Mouse (Mus musculus) T-helper 1 cell (primary cell): ENCODE measurements at regions not wholly inside any gene's neighbourhood (a gene's known extent, or its start where the extent isn't known, plus 50 kb on each side); places are given as distances from the start of the nearest gene placed in this dataset.

ENCODE experiments used
- in situ Hi-C: fragments of 300-600 bp; cut with MboI, MseI; formaldehyde crosslinking; loops from one replicate; pipeline ENCODE4 v1.15.1; 2025; ENCODE audit warnings: high pct_unique_total_duplicates

GRCm38 (mm10) chr8:104028626-104029025, 72.8 kb upstream of the Cdh5 start:
- in situ Hi-C loops, result no loop called here

GRCm38 (mm10) chr8:104032179-104032578, 69.2 kb upstream of the Cdh5 start:
- in situ Hi-C loops, result no loop called here

DNA sequence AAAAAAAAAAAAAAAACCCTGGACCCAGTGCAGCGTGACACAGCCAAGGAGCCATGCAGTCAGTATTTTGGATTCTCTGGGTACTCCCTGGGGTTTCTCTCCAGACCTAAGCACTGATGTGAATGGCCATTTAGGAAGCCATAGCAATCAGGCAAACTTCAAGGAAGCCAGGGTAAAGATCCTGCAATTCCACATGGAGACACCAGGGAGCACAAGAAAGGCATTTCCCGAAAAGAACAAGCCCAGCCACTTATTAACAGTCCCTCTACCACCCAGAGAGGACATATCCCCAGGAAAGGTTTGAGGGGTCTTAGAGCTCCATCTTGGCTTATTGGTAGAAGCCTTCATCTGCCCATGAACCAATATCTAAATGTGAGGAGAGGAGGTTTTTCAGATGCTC, 68.3 kb upstream of the Cdh5 start:
- in situ Hi-C loops, result no loop called here

GRCm38 (mm10) chr8:104034286-104034685, 67.1 kb upstream of the Cdh5 start:
- in situ Hi-C loops, result no loop called here

GRCm38 (mm10) chr8:104036580-104037477, 64.6 kb upstream of the Cdh5 start:
- in situ Hi-C loops, result no loop called here

- in situ Hi-C loops, result no loop called here
Measured at GRCm38 (mm10) chr8:104037611-104038010, 63.8 kb upstream of the Cdh5 start.

- in situ Hi-C loops, result no loop called here
Measured at GRCm38 (mm10) chr8:104039526-104039925, 61.9 kb upstream of the Cdh5 start.

DNA sequence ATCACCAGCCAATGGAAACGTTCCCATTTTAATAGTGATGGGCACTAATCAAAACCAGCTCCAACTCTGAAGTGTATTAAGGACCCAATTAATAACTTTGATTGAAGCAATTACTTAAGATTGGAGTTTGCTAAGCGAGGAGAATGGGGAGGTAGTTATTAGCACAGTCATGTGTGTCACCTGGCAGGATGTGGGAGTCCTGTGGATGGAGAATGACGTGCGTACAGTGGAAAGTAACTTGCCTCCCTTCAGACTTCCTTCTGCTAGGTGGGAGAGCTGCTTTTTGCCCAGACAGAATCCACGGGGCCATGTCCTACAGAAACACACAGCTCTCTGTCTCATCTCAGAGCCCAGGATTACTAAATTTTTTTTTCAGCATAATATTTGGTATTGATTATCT, 59.9 kb upstream of the Cdh5 start:
- in situ Hi-C loops, result no loop called here

DNA sequence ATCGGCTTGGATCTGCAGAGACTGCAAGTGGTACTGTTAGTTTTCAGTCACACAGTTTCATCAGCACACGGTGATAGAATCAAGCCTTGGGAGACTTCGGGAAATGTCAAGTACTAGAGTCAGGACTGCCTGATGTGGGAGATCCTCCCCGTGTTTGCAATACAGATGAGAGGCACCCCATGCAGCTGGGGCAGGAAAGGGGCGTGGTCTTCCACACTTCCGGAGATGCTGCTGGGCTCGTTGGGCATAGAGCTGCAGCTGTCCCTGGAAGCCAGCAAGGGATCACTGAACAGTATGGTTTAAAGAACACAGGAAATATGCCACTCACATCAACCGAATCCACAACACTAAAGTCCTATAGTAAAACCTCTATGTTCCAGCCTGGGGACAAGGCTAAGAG, 59.0 kb upstream of the Cdh5 start:
- in situ Hi-C loops, result no loop called here

- in situ Hi-C loops, result no loop called here
Measured at GRCm38 (mm10) chr8:104048037-104048436, 53.4 kb upstream of the Cdh5 start.

DNA sequence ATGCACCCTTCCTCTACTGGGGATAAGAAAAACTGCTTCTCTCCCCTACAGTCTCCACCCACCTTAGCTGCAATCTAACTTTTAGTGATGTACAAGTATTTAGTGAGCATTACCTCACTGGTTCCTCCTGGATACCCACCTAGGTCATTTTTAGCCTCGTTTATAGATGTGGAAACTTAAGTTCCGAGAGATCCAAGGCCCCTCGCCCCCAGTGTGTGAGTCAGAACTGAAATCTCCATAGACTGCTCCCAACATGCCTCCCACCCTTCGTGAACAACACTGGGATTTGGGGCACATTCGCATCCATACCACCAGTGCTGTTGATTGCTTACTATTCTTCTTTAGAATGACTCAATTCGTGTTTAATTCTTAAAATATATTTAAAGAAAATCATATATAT, 52.2 kb upstream of the Cdh5 start:
- in situ Hi-C loops, result no loop called here

DNA sequence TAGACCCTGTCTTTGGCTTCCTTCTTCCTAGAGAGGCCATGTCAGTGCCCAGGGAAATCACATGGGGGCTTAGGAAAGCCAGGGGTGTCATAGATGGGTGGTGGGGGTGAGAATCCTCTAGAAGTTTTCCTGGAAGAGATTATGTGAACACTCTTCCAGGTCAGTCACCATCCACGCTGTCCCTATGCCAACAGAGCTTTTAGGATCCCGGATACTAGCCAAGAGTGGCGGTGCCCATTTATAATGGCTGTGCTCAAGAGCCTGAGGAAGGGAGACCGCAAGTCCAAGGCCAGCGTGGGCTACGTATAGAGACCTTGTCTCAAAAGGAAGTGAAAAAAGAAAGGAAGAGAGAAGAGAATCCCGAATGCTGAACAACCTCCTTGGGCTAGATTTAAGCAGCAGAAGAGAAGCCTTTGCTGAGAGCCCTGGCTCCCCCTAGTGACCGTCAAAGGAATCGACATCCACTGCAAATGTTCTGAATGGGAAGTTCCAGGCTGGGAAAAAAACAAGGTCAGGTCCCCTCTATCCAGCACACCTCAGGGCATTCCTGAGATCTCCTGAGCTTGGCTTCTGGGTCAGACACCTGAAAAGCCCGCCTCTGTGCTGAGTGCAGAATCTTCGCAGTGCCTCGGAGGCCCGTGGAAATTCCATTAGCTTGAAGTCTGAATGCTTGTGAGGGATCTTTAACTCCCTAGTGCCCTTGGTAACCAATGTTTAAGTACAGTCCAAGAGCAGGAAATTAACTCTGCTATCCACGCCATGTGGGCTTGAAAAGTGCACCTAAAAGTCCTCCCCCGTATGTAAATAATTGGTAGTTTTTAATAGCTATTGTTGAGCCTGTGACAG, 50.5 kb upstream of the Cdh5 start:
- in situ Hi-C loops, result no loop called here

DNA sequence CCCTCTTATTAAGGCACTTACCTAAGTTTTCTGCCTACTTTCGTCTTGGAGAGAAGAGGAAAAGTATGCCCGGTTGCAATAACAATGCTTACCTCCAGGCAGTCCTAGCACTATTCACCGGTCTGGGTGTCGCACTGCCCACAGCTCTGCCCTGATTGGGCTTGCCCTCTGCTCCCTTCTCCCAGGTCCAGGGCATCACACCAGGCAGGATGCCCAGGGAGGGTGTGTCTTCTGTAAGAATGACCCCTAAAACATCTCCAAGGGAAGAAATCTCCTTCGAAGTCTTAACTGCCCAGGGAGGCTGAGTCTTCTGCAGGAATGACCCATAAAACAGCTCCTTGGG, 49.9 kb upstream of the Cdh5 start:
- in situ Hi-C loops, result no loop called here
